Mouse (Mus musculus) E14TG2a.4 (cell line): Measurements from ENCODE around the gene Ubqln1.

Source experiments
- CTCF ChIP-seq: conservative IDR thresholded peaks from 2 replicates; pipeline ENCODE4 v1.5.1; 2014; ENCODE audit warnings: low read length
- NANOG ChIP-seq: IDR thresholded peaks from 2 replicates; pipeline ENCODE4 v1.6.1; 2014; ENCODE audit warnings: borderline replicate concordance, low read length, mixed read lengths

- TF ChIP-seq CTCF (no peak), NANOG (no peak)
These were observed 21.1 kb upstream of the Ubqln1 start for GRCm38 (mm10) chr13:58236536-58236935.
